ENCODE assay signal across 9 mouse cellular contexts in genomic region chr10:26774266-26774665, GRCm38 (mm10). TPM values are rescaled to one million over a fixed set of nuclear protein-coding genes. Genes with fewer than 3 reads are reported as not detected.
A peak's percentile ranks its signal among the peaks of the same experiment; 100 is the strongest.
DNase-seq lines count a peak whose midpoint lies in the region; ATAC-seq and TF ChIP-seq lines count a peak whose summit lies in the region.
"Had no signal": no experiment of that assay in that cellular context is flagged by ENCODE, and none has a peak within 500 bp of the region (broad histone marks: within the 10 kb centered on the region; RNA-seq: fewer than 3 reads in every experiment).

No protein-coding gene starts in this region.

- intact Hi-C loops in gastrocnemius, adult 2 months (cut with DNase I), result no loop called here
- intact Hi-C loops in gastrocnemius, postnatal 36 days (cut with DNase I), result no loop called here

- H3K9me3 ChIP-seq in embryonic facial prominence, embryonic 15.5 days (replicated peaks), result no peaks in the 10 kb centered on the region
- no peaks in the 10 kb centered on the region for H3K9me3 ChIP-seq in midbrain, embryonic 10.5 days (replicated peaks)

- H3K4me2 ChIP-seq in embryonic facial prominence, embryonic 15.5 days (replicated peaks), result peak overlapping the region; percentile 85; the same call in 1 of the 2 replicates

- no peaks in the 10 kb centered on the region for H3K27me3 ChIP-seq in embryonic facial prominence, embryonic 15.5 days
- peaks cover 4% of the 10 kb centered on the region; the same call in 1 of the 2 replicates for H3K27me3 ChIP-seq in midbrain, embryonic 10.5 days (ENCODE audit: low read depth, poor library complexity, severe bottlenecking)

- 0 out of 2 replicates have a peak, but pooled peaks cover 6% of the 10 kb centered on the region for H3K4me1 ChIP-seq in embryonic facial prominence, embryonic 15.5 days
- H3K4me1 ChIP-seq in midbrain, embryonic 10.5 days, result peaks cover 17% of the 10 kb centered on the region

- peak overlapping the region; percentile 91 for H3K27ac ChIP-seq in gastrocnemius, adult 2 months
- no peak overlapping the region for H3K27ac ChIP-seq in embryonic facial prominence, embryonic 15.5 days (replicated peaks)
- no peak overlapping the region for H3K27ac ChIP-seq in midbrain, embryonic 10.5 days (replicated peaks)

- no peak for ATAC-seq in embryonic facial prominence, embryonic 15.5 days (ENCODE audit: insufficient number of reproducible peaks, low FRiP score, low TSS enrichment, low read depth)

- H3K4me3 ChIP-seq in gastrocnemius, adult 2 months, result peak overlapping the region; percentile 88
- H3K4me3 ChIP-seq in embryonic facial prominence, embryonic 15.5 days (replicated peaks), result peak overlapping the region; percentile 60; the same call in 1 of the 2 replicates
- peak overlapping the region; percentile 69; the same call in 1 of the 2 replicates for H3K4me3 ChIP-seq in midbrain, embryonic 10.5 days

- 78% methylated on average over 1 of the region's 1 CpGs for WGBS in embryonic facial prominence, embryonic 15.5 days
- 81% methylated on average over 1 of the region's 1 CpGs for WGBS in midbrain, embryonic 10.5 days

- no peak for TF ChIP-seq CTCF in gastrocnemius, adult 2 months (IDR thresholded peaks at IDR 0.05)

- no peaks in the 10 kb centered on the region for H3K36me3 ChIP-seq in embryonic facial prominence, embryonic 15.5 days
- H3K36me3 ChIP-seq in midbrain, embryonic 10.5 days, result no peaks in the 10 kb centered on the region

- DNase-seq in gastrocnemius, adult 2 months, result no peak
- DNase-seq in gastrocnemius, postnatal 36 days, result no peak
- peak; percentile 86 for DNase-seq in kidney, adult 9 months
- DNase-seq in midbrain, embryonic 10.5 days (ENCODE audit: low spot score), result no peak
- DNase-seq in cerebellum, adult 11 months, result no peak
- DNase-seq in layer of hippocampus, postnatal 36 days, result no peak
- DNase-seq in frontal cortex, postnatal 14 days (ENCODE audit: low spot score in 2 of 2), result no peak
- DNase-seq: cerebellum, postnatal 10 days had no signal

- H3K9ac ChIP-seq in embryonic facial prominence, embryonic 15.5 days, result no peak overlapping the region

RNA-seq across cellular contexts. Expression of gene Arhgap18, which starts 21.0 kb away (rescaled TPM):
- 1 to 10 TPM; 3.1 to 4.1 TPM for total RNA-seq in gastrocnemius, adult 2 months (2021)
- total RNA-seq in gastrocnemius, postnatal 36 days (2021), result 1 to 10 TPM; 3.1 to 4.8 TPM
- polyA plus RNA-seq in embryonic facial prominence, embryonic 15.5 days (2015; fragmentation: Nextera tagmentation; extraction: Ambion mirVana), result 24.0 and 24.5 TPM in 2 replicates
- 8.7 and 9.7 TPM in 2 replicates for polyA plus RNA-seq in midbrain, embryonic 10.5 days (2016; fragmentation: Nextera tagmentation; extraction: Ambion mirVana)
- total RNA-seq in layer of hippocampus, postnatal 36 days (2021), result 1 to 10 TPM; 6.7 to 7.2 TPM
